Mouse (Mus musculus) stomach, embryonic 15.5 days (tissue): ENCODE measurements at regions not wholly inside any gene's neighbourhood (a gene's known extent, or its start where the extent isn't known, plus 50 kb on each side); places are given as distances from the start of the nearest gene placed in this dataset.

Experiments used
- ATAC-seq: fragments of 200-750 bp; cut with Nextera tagmentation; 2 replicates; pipeline ENCODE4 v1.8.0; 2017; ENCODE audit warnings: low read depth, moderate number of reproducible peaks, moderate TSS enrichment; ENCODE audit not compliant: insufficient read depth, low FRiP score
- H3K27ac ChIP-seq: fragments of 300-500 bp; sonication (generic); 2 replicates; pipeline ENCODE4 v1.5.1; 2015; ENCODE audit warnings: mild to moderate bottlenecking, inconsistent platforms
- H3K27me3 ChIP-seq: fragments of 300-500 bp; sonication (generic); replicated peaks from 2 replicates; pipeline ENCODE4 v1.6.1; 2015; ENCODE audit warnings: inconsistent platforms
- H3K36me3 ChIP-seq: fragments of 300-500 bp; sonication (generic); 2 replicates; pipeline ENCODE4 v1.6.1; 2015; ENCODE audit warnings: inconsistent platforms
- H3K4me1 ChIP-seq: fragments of 300-500 bp; sonication (generic); 2 replicates; pipeline ENCODE4 v1.6.1; 2015; ENCODE audit warnings: inconsistent platforms
- H3K4me2 ChIP-seq: fragments of 300-500 bp; sonication (generic); 2 replicates; pipeline ENCODE4 v1.6.1; 2015; ENCODE audit warnings: mild to moderate bottlenecking, inconsistent platforms
- H3K4me3 ChIP-seq: fragments of 300-500 bp; sonication (generic); replicated peaks from 2 replicates; pipeline ENCODE4 v1.5.1; 2015; ENCODE audit warnings: inconsistent platforms
- H3K9ac ChIP-seq: fragments of 300-500 bp; sonication (generic); 2 replicates; pipeline ENCODE4 v1.6.1; 2015; ENCODE audit warnings: inconsistent platforms
- H3K9me3 ChIP-seq: fragments of 300-500 bp; sonication (generic); 2 replicates; pipeline ENCODE4 v1.6.1; 2016; ENCODE audit warnings: inconsistent platforms
- WGBS: fragments of 180-500 bp; shearing (Covaris S2); methylation state at CpG from one replicate; pipeline ENCODE4 v1.1.7; 2015; 5-methylcytosine and 5-hydroxymethylcytosine counted together

GRCm38 (mm10) chr11:45136781-45137180 lies 519.7 kb downstream of the Ebf1 start:
- Histone ChIP-seq H3K4me3 (no peak overlapping the region), H3K36me3 (no peaks in the 10 kb centered on the region), H3K9me3 (no peaks in the 10 kb centered on the region), H3K9ac (no peak overlapping the region), H3K4me1 (no peaks in the 10 kb centered on the region), H3K27ac (no peak overlapping the region), H3K27me3 (no peaks in the 10 kb centered on the region), H3K4me2 (no peak overlapping the region)
- WGBS = 65% methylated on average over 2 of the region's 2 CpGs
- no peak for ATAC-seq

DNA sequence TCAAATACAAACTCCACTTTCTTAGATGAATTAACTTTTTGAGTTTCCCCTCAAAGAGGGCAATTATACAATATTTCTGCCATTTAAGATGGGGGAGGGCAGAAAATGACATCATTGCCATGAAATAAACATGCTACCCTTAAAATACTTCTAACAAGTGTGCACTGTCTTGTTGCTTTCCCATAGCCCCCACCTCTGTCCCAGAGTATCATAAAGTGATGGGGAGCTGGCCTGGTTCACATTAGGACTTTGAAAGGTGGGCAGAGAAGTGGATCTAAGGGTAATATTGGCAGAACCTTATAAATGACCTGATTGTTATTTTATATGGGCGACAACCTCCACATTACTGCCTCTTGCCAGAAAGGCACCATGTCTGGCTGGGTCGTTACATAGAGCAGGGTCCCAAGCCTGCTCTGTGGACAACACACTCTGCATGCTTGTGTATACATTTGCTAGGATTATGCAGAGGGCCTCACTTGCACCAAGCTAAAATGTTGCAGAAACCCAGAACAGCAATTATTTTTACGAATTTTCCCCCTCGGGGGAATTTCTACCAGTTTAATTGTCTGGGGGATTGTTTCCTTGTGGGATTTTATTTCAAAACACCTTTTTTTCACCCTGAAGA lies 521.3 kb downstream of the Ebf1 start:
- no peaks in the 10 kb centered on the region for H3K36me3 ChIP-seq
- no peak overlapping the region for H3K27ac ChIP-seq
- WGBS = 64% methylated on average over 4 of the region's 4 CpGs
- H3K9ac ChIP-seq = no peak overlapping the region
- no peak overlapping the region for H3K4me2 ChIP-seq
- ATAC-seq = no peak
- H3K4me1 ChIP-seq = no peaks in the 10 kb centered on the region
- H3K9me3 ChIP-seq = no peaks in the 10 kb centered on the region
- no peak overlapping the region for H3K4me3 ChIP-seq
- H3K27me3 ChIP-seq = no peaks in the 10 kb centered on the region

DNA sequence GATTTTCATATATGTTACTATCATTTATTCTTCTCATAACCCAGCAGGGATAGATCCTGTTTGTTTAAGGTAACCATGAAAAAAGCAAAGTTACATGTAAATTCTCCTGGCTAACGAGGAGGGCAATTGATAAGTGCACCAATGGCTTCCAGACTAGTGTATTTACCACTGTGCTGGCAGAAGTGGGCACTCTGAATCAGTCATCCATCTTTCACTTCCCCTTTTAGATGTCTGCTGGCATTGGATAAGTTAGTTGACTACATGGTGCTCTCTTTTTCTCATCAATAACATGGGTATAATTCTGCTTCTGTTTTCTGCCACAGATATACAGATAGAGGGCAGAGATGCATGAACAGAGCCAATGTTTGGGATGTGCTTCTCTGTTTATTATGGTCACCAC lies 523.4 kb downstream of the Ebf1 start:
- Histone ChIP-seq H3K4me3 (no peak overlapping the region), H3K27me3 (no peaks in the 10 kb centered on the region), H3K27ac (no peak overlapping the region), H3K9ac (no peak overlapping the region), H3K36me3 (no peaks in the 10 kb centered on the region), H3K4me2 (no peak overlapping the region), H3K4me1 (no peaks in the 10 kb centered on the region), H3K9me3 (no peaks in the 10 kb centered on the region)
- 72% methylated on average over 1 of the region's 1 CpGs for WGBS
- no peak for ATAC-seq

- Histone ChIP-seq H3K4me3 (no peak overlapping the region), H3K27ac (no peak overlapping the region), H3K27me3 (no peaks in the 10 kb centered on the region), H3K4me1 (no peaks in the 10 kb centered on the region), H3K9ac (no peak overlapping the region), H3K9me3 (no peaks in the 10 kb centered on the region), H3K36me3 (no peaks in the 10 kb centered on the region), H3K4me2 (no peak overlapping the region)
- no peak for ATAC-seq
- 83% methylated on average over 6 of the region's 6 CpGs for WGBS
Measured at GRCm38 (mm10) chr11:45154070-45154469, 537.0 kb downstream of the Ebf1 start.

DNA sequence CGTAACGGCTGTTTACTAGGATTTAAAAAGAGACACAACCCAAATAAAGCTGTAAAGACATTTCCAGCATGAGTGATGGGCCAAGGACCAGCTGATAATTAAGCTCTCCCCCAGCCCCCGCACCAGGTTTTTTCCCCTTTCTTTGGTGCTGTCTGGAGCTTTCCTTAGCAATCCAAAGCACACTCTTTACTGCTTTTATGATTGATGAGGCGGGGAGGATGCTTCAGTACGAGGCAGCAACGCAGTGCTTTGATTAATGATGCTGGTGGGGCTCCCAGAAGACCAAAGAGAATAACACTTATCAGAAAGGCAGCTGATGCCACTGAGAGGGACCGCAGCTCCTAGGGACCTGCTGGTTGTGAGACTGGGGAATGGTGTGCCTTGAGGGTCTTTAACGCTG lies 537.4 kb downstream of the Ebf1 start:
- H3K4me3 ChIP-seq = no peak overlapping the region
- no peak for ATAC-seq
- no peak overlapping the region for H3K4me2 ChIP-seq
- 36% methylated on average over 8 of the region's 8 CpGs for WGBS
- H3K36me3 ChIP-seq = no peaks in the 10 kb centered on the region
- H3K4me1 ChIP-seq = no peaks in the 10 kb centered on the region
- H3K9me3 ChIP-seq = no peaks in the 10 kb centered on the region
- H3K9ac ChIP-seq = no peak overlapping the region
- no peaks in the 10 kb centered on the region for H3K27me3 ChIP-seq
- no peak overlapping the region for H3K27ac ChIP-seq

DNA sequence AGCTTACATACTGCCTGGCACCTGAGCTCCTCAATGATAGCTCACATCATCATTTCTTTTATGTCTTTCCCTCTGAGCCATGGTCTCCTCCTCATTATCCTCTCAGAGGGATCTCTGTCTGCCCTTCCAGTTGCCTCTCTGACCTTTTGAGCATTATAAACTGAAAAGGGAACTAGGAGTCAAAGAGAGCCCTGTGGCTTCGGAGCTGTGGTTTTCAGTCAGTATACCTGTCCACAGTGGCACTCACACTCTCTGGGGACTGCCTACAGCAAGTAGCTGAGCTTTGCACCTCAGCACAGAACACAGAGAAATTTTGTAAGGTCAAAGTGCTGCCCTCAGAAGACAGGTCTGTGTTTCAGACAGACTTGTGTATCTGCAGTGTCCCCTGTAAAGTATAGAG lies 538.7 kb downstream of the Ebf1 start:
- Histone ChIP-seq H3K27ac (no peak overlapping the region), H3K4me1 (no peaks in the 10 kb centered on the region), H3K27me3 (no peaks in the 10 kb centered on the region), H3K4me2 (no peak overlapping the region), H3K36me3 (no peaks in the 10 kb centered on the region), H3K4me3 (no peak overlapping the region), H3K9ac (no peak overlapping the region), H3K9me3 (no peaks in the 10 kb centered on the region)
- no peak for ATAC-seq
- WGBS = 71% methylated on average over 1 of the region's 1 CpGs

DNA sequence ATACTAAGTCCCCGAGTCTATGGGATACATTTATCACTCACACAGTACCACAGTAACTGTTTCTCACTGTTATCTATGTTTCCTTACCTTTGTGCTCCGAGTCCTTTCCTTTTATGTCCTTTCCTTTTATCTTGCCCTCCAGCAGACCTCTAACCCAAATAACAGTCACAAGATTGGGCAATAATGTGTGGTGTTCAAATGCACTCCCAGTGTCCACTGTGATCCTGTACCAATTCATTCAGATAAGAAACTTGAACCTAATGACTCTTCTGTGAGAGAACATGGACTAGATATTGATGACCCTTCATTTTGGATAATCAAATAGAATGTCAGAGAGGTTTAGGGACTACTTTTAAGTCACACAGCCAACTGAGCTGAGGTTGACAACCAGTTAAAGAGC lies 541.2 kb downstream of the Ebf1 start:
- 44% methylated on average over 2 of the region's 2 CpGs for WGBS

DNA sequence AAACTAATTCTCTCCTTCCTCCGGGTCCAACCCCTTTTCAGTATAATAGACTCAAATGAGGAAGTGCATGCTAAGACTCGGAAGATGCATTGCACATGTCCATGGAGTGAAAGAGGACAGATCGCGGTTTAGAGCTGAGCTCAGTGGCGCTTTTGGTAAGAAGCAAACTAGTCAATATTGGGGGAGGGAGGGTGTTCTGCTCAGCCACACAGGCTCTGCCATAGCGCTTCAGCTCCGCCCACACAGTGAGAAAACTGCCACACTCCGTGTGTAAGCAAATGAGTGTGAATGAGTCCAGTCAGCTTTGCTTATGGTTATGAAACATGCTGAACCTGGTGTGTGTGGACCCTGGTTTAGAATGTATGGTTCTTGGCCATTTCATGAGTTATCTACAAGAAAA lies 543.8 kb downstream of the Ebf1 start:
- H3K4me1 ChIP-seq = no peaks in the 10 kb centered on the region
- 70% methylated on average over 8 of the region's 8 CpGs for WGBS
- H3K27me3 ChIP-seq = no peaks in the 10 kb centered on the region
- ATAC-seq = no peak
- no peak overlapping the region for H3K4me3 ChIP-seq
- no peak overlapping the region for H3K9ac ChIP-seq
- no peak overlapping the region for H3K4me2 ChIP-seq
- H3K36me3 ChIP-seq = no peaks in the 10 kb centered on the region
- no peaks in the 10 kb centered on the region for H3K9me3 ChIP-seq
- H3K27ac ChIP-seq = no peak overlapping the region

More for the DNA sequence above, 541.2 kb downstream of the Ebf1 start:
- no peak for ATAC-seq
- Histone ChIP-seq H3K4me1 (no peaks in the 10 kb centered on the region), H3K36me3 (no peaks in the 10 kb centered on the region), H3K4me3 (no peak overlapping the region), H3K27me3 (no peaks in the 10 kb centered on the region), H3K27ac (no peak overlapping the region), H3K9ac (no peak overlapping the region), H3K9me3 (no peaks in the 10 kb centered on the region), H3K4me2 (no peak overlapping the region)

- no peaks in the 10 kb centered on the region for H3K4me1 ChIP-seq
- no peak overlapping the region for H3K27ac ChIP-seq
- no peak overlapping the region for H3K4me2 ChIP-seq
- no peaks in the 10 kb centered on the region for H3K9me3 ChIP-seq
- ATAC-seq = no peak
- WGBS = 81% methylated on average over 2 of the region's 2 CpGs
- no peaks in the 10 kb centered on the region for H3K27me3 ChIP-seq
- no peaks in the 10 kb centered on the region for H3K36me3 ChIP-seq
- H3K4me3 ChIP-seq = no peak overlapping the region
- no peak overlapping the region for H3K9ac ChIP-seq
Measured at GRCm38 (mm10) chr11:45173546-45173945, 556.4 kb downstream of the Ebf1 start.

DNA sequence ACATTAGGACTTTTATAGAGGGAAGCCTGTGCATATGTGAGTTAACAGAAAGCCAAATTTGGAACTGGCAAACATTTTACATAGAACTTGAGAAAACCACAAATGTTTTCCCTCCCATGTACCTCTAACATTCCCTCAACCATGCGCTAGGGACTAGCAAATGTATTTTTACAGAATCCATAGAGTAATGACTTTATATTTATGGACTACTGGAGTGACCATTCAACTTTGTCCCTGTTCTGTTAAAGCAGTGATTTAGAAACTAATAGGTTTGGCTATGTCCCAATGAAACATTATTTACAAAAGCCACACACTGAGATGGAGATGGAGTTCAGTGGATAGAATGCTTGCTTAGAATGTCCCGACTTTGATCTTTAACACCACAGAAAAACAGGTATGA lies 557.0 kb downstream of the Ebf1 start:
- Histone ChIP-seq H3K9me3 (no peaks in the 10 kb centered on the region), H3K9ac (no peak overlapping the region), H3K36me3 (no peaks in the 10 kb centered on the region), H3K27me3 (no peaks in the 10 kb centered on the region), H3K4me2 (no peak overlapping the region), H3K4me1 (no peaks in the 10 kb centered on the region), H3K4me3 (no peak overlapping the region), H3K27ac (no peak overlapping the region)
- WGBS = 70% methylated on average over 2 of the region's 2 CpGs
- no peak for ATAC-seq

DNA sequence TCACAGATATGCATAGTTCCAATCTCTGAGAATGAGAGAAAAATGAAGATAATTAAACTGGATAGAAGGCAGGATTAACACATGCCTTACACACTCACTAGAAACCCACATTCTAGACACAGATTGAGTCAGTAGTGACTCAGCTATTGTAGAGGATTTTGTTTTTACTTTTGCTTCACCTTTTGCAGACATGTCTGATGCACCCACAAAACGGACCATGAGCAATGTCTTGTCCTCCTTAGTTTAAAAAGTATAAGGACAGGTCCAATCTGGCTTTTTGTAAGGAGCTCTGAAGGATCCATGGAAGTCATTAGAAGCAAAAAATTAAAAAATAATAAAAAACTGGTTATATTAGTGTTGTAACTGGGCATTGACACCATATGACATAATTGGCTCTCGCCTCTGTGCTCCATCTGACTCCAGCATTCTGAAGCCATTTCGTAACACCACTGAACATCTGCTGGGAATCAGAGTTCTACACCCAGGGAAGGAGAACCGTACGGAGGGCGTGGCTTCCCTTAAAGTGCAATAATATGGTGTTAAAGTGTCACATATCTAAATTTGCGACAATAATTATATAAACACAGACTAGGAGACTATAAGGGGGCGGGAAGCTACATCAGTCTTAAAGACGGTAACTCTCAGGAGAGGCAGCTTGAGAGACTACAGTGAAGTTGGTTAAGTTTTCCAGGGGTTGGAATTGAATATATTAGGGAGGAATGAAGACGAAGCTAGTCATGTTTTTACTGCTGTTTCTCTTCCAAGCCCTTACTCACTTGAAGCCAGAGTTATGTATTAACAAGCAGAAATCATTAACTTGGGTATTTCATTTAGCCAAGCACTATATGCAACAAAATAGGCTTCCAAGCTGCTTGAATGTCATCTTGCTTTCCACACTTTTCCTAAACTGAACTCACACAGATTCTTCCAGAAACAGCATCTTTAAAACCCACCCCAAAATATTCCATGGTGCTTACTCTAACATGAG lies 558.0 kb downstream of the Ebf1 start:
- Histone ChIP-seq H3K27ac (no peak overlapping the region), H3K4me2 (no peak overlapping the region)
- 62% methylated on average over 10 of the region's 10 CpGs for WGBS

DNA sequence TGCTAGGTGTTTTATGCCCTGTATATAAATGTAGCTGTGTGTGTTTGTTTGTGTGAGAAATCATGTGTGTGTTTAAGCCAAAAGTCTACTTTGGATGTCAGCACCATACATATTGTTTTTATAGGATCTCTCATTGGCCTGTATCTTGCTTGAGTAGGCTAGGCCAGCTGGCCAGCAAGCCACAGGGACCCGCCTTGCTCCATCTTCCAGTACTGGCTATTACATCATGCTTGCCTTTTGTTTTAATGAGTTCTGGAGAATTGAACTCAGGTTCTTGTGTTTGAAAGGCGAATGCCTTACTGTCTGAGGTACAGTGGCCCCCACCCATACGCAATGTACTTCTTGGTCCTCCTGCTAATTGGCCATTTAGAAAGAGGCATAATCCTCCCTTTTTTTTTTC lies 559.9 kb downstream of the Ebf1 start:
- no peaks in the 10 kb centered on the region for H3K4me1 ChIP-seq
- H3K4me3 ChIP-seq = no peak overlapping the region
- no peaks in the 10 kb centered on the region for H3K36me3 ChIP-seq
- H3K27me3 ChIP-seq = no peaks in the 10 kb centered on the region
- no peaks in the 10 kb centered on the region for H3K9me3 ChIP-seq
- no peak overlapping the region for H3K9ac ChIP-seq
- no peak overlapping the region for H3K4me2 ChIP-seq
- H3K27ac ChIP-seq = no peak overlapping the region
- 87% methylated on average over 3 of the region's 3 CpGs for WGBS
- no peak for ATAC-seq

More for the DNA sequence above, 558.0 kb downstream of the Ebf1 start:
- ATAC-seq = no peak
- Histone ChIP-seq H3K9me3 (no peaks in the 10 kb centered on the region), H3K4me1 (no peaks in the 10 kb centered on the region), H3K4me3 (no peak overlapping the region), H3K9ac (no peak overlapping the region), H3K27me3 (no peaks in the 10 kb centered on the region), H3K36me3 (no peaks in the 10 kb centered on the region)
